Mouse (Mus musculus) layer of hippocampus, adult 11-12 months (tissue): ENCODE results near the gene Gm13289.
"Not testable (repeated sequence)": the region's sequence is repeated elsewhere in the genome, so short reads cannot be mapped to it uniquely, and the experiment has no call there.

Experiments used
- DNase-seq: peaks from one replicate; pipeline ENCODE4 v3.0.0; 2022; ENCODE audit warnings: low spot score

Gm13289 gene

DNA sequence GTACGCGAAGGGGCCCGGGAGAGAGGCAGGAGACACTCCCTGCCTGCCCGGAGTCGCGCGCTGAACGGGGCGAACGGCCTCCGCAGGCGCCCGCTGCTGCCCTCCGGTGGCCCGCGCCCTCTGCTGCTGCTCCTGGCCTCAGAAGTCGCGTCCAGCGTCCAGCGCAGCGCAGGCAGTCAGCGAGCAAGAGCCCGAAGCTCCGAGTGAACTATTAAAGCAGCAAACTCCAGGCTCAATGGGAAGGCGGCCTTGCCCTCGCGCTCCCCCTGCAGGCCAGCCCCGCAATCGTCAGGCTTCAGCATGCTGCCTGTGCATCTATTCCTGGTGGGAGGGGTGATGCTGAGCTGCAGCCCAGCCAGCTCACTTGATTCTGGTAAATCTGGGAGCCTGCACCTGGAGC lies at the start of gene Gm13289:
TSS of gene Gm13289 (plus strand) at position 301 of the 400 bp plus-strand sequence.
- DNase-seq: not testable (repeated sequence)

GRCm38 (mm10) chr4:88727324-88727723 lies 49.4 kb upstream of the Gm13289 start:
- no peak for DNase-seq

DNA sequence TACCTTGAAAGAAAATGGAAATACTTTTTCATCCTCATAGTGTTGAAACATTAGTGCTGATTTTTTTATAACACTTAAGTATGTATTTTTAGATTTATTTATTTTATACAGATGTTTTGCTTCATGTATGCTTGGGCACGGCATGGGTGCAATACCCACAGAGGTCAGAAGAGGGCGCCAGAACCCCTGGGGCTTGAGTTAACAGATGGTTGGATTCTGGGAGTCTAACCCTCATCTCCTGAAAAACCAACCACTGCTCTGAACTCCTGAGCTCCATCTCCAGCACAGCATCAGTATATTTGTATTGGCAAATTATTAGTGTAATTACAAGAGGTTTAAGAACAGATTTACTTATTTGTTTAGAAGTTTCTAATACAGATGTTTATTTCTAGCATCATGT lies 38.2 kb upstream of the Gm13289 start:
- DNase-seq: peak; percentile 73

GRCm38 (mm10) chr4:88739036-88739435 lies 37.7 kb upstream of the Gm13289 start:
- no peak for DNase-seq

GRCm38 (mm10) chr4:88741426-88741825 lies 35.3 kb upstream of the Gm13289 start:
- DNase-seq: no peak

GRCm38 (mm10) chr4:88742771-88743371 lies 33.9 kb upstream of the Gm13289 start:
- DNase-seq: no peak

DNA sequence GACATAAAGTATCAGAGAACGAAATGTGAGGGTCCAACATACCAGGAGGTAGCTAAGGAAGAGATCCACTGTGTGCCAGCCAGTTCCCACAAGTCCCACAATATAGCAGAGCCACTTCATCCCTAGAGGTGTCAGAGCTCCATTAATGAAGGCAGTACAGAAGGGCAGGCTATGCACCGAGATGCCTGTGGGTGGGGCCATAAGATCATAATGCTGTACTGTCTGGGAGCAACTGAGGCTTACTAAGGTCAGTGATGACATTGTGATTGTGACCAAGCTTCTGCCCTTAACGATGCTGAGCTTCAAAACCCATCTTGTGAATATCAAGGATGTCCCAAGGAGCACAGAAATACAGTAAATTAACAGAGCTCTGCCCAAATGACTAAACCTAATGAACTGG lies 32.5 kb upstream of the Gm13289 start:
- DNase-seq: no peak

GRCm38 (mm10) chr4:88749926-88750325 lies 26.8 kb upstream of the Gm13289 start:
- DNase-seq: no peak

GRCm38 (mm10) chr4:88754818-88755340 lies 21.8 kb upstream of the Gm13289 start, which contains the start of gene Gm13271:
Gene Gm13271, plus strand, starts transcription at chr4:88754868.
- DNase-seq: peak; percentile 76

DNA sequence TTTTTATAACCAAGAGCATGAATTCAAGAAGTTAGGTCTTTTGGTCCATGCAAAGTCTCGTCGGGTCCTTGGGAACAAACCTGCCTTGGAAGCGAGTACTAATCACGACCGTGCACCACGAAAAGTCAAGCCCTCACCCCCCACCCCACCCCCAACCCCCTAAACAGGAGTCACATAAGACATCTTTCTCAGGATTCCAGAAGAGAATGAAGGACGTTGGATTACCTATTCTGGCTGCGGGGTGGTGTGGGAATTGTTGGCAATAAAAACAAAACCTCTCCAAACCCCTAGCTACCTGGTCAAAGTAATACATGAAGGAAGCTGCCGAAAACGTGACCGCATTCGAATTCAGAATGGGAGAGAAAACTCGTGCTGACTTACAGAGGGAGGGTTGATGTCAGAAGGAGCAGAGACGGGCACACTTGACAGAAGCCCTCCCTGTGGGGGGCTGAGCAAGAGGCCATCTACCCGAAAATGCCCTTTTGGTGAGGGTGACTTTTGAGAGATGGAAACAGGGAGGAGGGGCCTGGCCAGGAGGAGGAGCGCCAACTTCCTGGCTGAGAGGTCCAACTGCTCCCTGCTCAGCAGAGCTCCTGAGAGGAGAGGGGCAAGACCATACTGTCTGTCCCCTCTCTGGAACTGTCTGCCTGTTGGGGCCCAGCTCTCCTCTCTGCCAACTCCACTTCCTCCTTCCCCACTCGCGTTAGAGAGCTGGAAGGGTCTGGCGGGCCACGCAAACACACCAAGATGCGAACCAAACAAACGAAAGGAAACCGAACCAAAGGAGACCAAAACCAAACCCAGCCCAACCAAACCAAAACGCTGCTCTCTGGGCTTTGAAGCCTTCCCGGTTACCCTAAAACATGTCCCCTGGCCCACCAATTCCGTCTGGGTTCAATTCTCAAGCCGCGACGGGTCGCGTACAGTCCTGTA lies 19.9 kb upstream of the Gm13289 start:
- not testable (repeated sequence) for DNase-seq

DNA sequence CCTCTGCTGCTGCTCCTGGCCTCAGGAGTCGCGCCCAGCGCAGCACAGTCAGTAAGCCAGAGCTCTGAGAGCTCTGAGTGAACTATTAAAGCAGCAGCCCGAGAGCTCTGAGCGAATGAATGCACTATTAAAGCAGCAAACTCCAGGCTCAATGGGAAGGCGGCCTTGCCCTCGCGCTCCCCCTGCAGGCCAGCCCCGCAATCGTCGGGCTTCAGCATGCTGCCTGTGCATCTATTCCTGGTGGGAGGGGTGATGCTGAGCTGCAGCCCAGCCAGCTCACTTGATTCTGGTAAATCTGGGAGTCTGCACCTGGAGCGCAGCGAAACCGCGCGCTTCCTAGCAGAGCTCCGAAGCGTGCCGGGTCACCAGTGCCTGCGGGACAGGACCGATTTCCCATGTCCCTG lies 19.1 kb upstream of the Gm13289 start:
- peak; percentile 95 for DNase-seq

DNA sequence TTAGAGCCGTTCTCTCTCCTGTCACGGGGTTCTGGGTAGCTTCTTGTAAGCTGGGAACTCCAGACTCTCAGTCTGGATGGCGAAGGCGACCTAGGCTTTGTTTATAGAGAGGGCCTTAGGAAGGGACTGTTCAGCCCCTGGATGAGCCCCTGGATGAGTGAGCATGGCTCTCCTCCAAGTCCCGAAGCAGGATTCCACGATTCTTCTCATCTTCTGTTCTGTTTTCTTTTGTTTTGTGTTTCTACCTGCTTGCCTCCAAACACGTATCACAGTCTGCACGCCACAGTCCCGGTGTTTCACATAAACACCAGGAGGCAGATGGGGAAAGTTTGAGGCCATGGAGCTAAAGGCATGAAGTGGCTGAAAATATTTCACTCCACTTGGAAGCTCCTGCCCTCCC lies 18.0 kb upstream of the Gm13289 start:
- DNase-seq: peak; percentile 41

GRCm38 (mm10) chr4:88759610-88760268 lies 17.0 kb upstream of the Gm13289 start, which contains the start of gene Gm13283:
Gene Gm13283, plus strand, starts transcription at chr4:88760119.
- peak; percentile 49 for DNase-seq

GRCm38 (mm10) chr4:88760431-88760830 lies 16.3 kb upstream of the Gm13289 start:
- peak; percentile 56 for DNase-seq

DNA sequence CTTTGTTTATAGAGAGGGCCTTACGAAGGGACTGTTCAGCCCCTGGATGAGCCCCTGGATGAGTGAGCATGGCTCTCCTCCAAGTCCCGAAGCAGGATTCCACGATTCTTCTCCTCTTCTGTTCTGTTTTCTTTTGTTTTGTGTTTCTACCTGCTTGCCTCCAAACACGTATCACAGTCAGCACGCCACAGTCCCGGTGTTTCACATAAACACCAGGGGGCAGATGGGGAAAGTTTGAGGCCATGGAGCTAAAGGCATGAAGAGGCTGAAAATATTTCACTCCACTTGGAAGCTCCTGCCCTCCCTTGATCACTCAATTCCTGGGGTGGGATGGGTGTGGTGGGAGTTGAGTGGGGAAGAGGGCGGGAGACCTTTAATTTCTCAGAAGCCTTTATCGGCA lies 14.9 kb upstream of the Gm13289 start:
- DNase-seq: peak; percentile 83

- DNase-seq: not testable (repeated sequence)
These were observed 14.4 kb upstream of the Gm13289 start for GRCm38 (mm10) chr4:88762341-88762740.

- not testable (repeated sequence) for DNase-seq
These were observed 13.2 kb upstream of the Gm13289 start for GRCm38 (mm10) chr4:88763384-88764018.

DNA sequence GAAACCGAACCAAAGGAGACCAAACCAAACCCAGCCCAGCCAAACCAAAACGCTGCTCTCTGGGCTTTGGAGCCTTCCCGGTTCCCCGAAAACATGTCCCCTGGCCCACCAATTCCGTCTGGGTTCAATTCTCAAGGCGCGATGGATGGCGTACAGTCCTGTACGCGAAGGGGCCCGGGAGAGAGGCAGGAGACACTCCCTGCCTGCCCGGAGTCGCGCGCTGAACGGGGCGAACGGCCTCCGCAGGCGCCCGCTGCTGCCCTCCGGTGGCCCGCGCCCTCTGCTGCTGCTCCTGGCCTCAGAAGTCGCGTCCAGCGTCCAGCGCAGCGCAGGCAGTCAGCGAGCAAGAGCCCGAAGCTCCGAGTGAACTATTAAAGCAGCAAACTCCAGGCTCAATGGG lies 3.2 kb upstream of the Gm13289 start, which contains the start of gene Gm13290:
TSS of gene Gm13290 (plus strand) at position 301 of the 400 bp plus-strand sequence.
- not testable (repeated sequence) for DNase-seq

DNA sequence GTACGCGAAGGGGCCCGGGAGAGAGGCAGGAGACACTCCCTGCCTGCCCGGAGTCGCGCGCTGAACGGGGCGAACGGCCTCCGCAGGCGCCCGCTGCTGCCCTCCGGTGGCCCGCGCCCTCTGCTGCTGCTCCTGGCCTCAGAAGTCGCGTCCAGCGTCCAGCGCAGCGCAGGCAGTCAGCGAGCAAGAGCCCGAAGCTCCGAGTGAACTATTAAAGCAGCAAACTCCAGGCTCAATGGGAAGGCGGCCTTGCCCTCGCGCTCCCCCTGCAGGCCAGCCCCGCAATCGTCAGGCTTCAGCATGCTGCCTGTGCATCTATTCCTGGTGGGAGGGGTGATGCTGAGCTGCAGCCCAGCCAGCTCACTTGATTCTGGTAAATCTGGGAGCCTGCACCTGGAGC lies 2.8 kb downstream of the Gm13289 start, which contains the start of gene Gm13272:
TSS of gene Gm13272 (plus strand) at position 301 of the 400 bp plus-strand sequence.
- DNase-seq: not testable (repeated sequence)

DNA sequence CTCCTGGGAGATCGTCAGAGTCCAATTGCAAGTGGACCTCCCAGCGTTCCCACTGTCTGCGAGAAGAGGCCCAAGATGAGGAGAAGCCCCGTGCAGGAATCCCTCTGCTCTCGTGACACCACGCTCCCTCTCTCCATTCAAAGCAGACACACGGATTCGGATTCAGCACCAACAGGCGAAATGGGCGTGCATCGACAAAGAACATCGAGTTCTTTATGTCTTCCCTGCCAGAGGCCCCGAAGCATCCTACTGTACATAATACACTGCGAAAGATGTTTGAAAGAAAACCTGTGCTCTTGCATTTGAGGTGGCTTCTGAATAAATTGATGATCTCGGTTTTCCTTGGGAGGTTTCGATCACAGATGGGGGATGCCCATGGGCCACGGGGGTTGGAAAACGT lies 3.6 kb downstream of the Gm13289 start:
- not testable (repeated sequence) for DNase-seq

GRCm38 (mm10) chr4:88781831-88782230 lies 5.1 kb downstream of the Gm13289 start, which contains the start of gene Ifnz:
Gene Ifnz, plus strand, starts transcription at chr4:88782131.
- not testable (repeated sequence) for DNase-seq
